Mouse (Mus musculus): ENCODE results near the gene Caprin1.

The Caprin1 gene

GRCm38 (mm10) chr2:103797491-103798009 lies at the start of gene Caprin1:
TSS of gene Caprin1 (minus strand) at chr2:103797649.
- peak; percentile 68 for DNase-seq (ENCODE audit: low read depth, low spot score)

GRCm38 (mm10) chr2:103846875-103847274 lies 49.4 kb upstream of the Caprin1 start:
- no peak for DNase-seq (ENCODE audit: low read depth, low spot score)

GRCm38 (mm10) chr2:103846271-103846670 lies 48.8 kb upstream of the Caprin1 start:
- no peak for DNase-seq (ENCODE audit: low read depth, low spot score)

GRCm38 (mm10) chr2:103844016-103844415 lies 46.6 kb upstream of the Caprin1 start:
- DNase-seq (ENCODE audit: low read depth, low spot score): no peak

GRCm38 (mm10) chr2:103843321-103843720 lies 45.9 kb upstream of the Caprin1 start:
- DNase-seq (ENCODE audit: low read depth, low spot score): no peak

GRCm38 (mm10) chr2:103842299-103842698 lies 44.9 kb upstream of the Caprin1 start:
- DNase-seq (ENCODE audit: low read depth, low spot score): no peak

- no peak for DNase-seq (ENCODE audit: low read depth, low spot score)
Observed at GRCm38 (mm10) chr2:103838483-103838882, 41.0 kb upstream of the Caprin1 start.

- no peak for DNase-seq (ENCODE audit: low read depth, low spot score)
Observed at GRCm38 (mm10) chr2:103837166-103837565, 39.7 kb upstream of the Caprin1 start.

- no peak for DNase-seq (ENCODE audit: low read depth, low spot score)
Observed at GRCm38 (mm10) chr2:103835614-103836395, 38.4 kb upstream of the Caprin1 start.

- no peak for DNase-seq (ENCODE audit: low read depth, low spot score)
Observed at GRCm38 (mm10) chr2:103833816-103834445, 36.5 kb upstream of the Caprin1 start.

GRCm38 (mm10) chr2:103832899-103833298 lies 35.5 kb upstream of the Caprin1 start:
- DNase-seq (ENCODE audit: low read depth, low spot score): no peak

GRCm38 (mm10) chr2:103828900-103829299 lies 31.5 kb upstream of the Caprin1 start:
- DNase-seq (ENCODE audit: low read depth, low spot score): no peak

- no peak for DNase-seq (ENCODE audit: low read depth, low spot score)
Observed at GRCm38 (mm10) chr2:103824916-103825315, 27.5 kb upstream of the Caprin1 start.

GRCm38 (mm10) chr2:103822560-103822959 lies 25.1 kb upstream of the Caprin1 start:
- no peak for DNase-seq (ENCODE audit: low read depth, low spot score)

- DNase-seq (ENCODE audit: low read depth, low spot score): no peak
Observed at GRCm38 (mm10) chr2:103817145-103817895, 19.9 kb upstream of the Caprin1 start.

GRCm38 (mm10) chr2:103815976-103816375 lies 18.5 kb upstream of the Caprin1 start:
- DNase-seq (ENCODE audit: low read depth, low spot score): no peak

- DNase-seq (ENCODE audit: low read depth, low spot score): no peak
Observed at GRCm38 (mm10) chr2:103811465-103812191, 14.2 kb upstream of the Caprin1 start.

- peak; percentile 67 for DNase-seq (ENCODE audit: low read depth, low spot score)
Observed at GRCm38 (mm10) chr2:103810412-103810811, 13.0 kb upstream of the Caprin1 start.

GRCm38 (mm10) chr2:103808466-103808865 lies 11.0 kb upstream of the Caprin1 start:
- no peak for DNase-seq (ENCODE audit: low read depth, low spot score)

GRCm38 (mm10) chr2:103803770-103804530 lies 6.5 kb upstream of the Caprin1 start:
- DNase-seq (ENCODE audit: low read depth, low spot score): no peak

GRCm38 (mm10) chr2:103802422-103802821 lies 5.0 kb upstream of the Caprin1 start:
- no peak for DNase-seq (ENCODE audit: low read depth, low spot score)

Data from WW6 (cell line).